ENCODE assay signal across 27 mouse cellular contexts in genomic region chr9:62466053-62466452, GRCm38 (mm10).
DNase-seq lines count a peak whose midpoint lies in the region; ATAC-seq and TF ChIP-seq lines count a peak whose summit lies in the region.
"Had no signal": no experiment of that assay in that cellular context is flagged by ENCODE, and none has a peak within 500 bp of the region (broad histone marks: within the 10 kb centered on the region; RNA-seq: fewer than 3 reads in every experiment).

No protein-coding gene starts in this region.

- H3K27me3 ChIP-seq in heart, adult 2 months (ENCODE audit: control insufficient read depth, insufficient read depth, low read length): no peaks in the 10 kb centered on the region
- H3K27me3 ChIP-seq in lung, postnatal 0 days (replicated peaks; ENCODE audit: insufficient read depth, low read length): no peaks in the 10 kb centered on the region
- H3K27me3 ChIP-seq: embryonic facial prominence, embryonic 13.5 days; heart, embryonic 13.5 days; limb, embryonic 15.5 days; liver, embryonic 15.5 days; midbrain, embryonic 15.5 days; neural tube, embryonic 15.5 days had no signal

- H3K27ac ChIP-seq in heart, adult 2 months: peak overlapping the region; percentile 2
- peak overlapping the region; percentile 82 for H3K27ac ChIP-seq in layer of hippocampus, adult 2 months
- H3K27ac ChIP-seq in brown adipose tissue, adult 24 weeks (replicated peaks; ENCODE audit: low read depth, low read length): peak overlapping the region; percentile 60
- H3K27ac ChIP-seq in lung, postnatal 0 days (ENCODE audit: low read length): no peak overlapping the region
- H3K27ac ChIP-seq: embryonic facial prominence, embryonic 13.5 days; heart, embryonic 13.5 days; limb, embryonic 15.5 days; liver, embryonic 15.5 days; midbrain, embryonic 15.5 days; neural tube, embryonic 15.5 days had no signal

- ATAC-seq in lung, postnatal 0 days: peak; percentile 67
- ATAC-seq: activated CD4-positive, CD25-positive, alpha-beta regulatory T cell, adult 4 months; forebrain, postnatal 0 days; intestine, embryonic 16.5 days; midbrain, embryonic 15.5 days had no signal

- TF ChIP-seq CTCF in heart, adult 2 months (IDR thresholded peaks at IDR 0.05): no peak
- TF ChIP-seq CTCF in layer of hippocampus, adult 2 months (conservative IDR thresholded peaks at IDR 0.05): no peak
- TF ChIP-seq CTCF in lung, postnatal 0 days (IDR thresholded peaks at IDR 0.05): no peak

- TF ChIP-seq EP300 in heart, adult 2 months (IDR thresholded peaks at IDR 0.05; ENCODE audit: insufficient read depth, low read depth, low read length): no peak
- no peak for TF ChIP-seq EP300 in lung, postnatal 0 days (IDR thresholded peaks at IDR 0.05)

- no peak overlapping the region for H3K9ac ChIP-seq in heart, adult 2 months (ENCODE audit: low read depth, low read length)
- H3K9ac ChIP-seq in lung, postnatal 0 days (replicated peaks; ENCODE audit: low read depth): no peak overlapping the region
- H3K9ac ChIP-seq: embryonic facial prominence, embryonic 13.5 days; forebrain, postnatal 0 days; heart, embryonic 13.5 days; limb, embryonic 15.5 days; liver, embryonic 15.5 days; midbrain, embryonic 15.5 days; neural tube, embryonic 15.5 days had no signal

- H3K4me1 ChIP-seq in heart, adult 2 months (ENCODE audit: control insufficient read depth, insufficient read depth, low read length): peaks cover 3% of the 10 kb centered on the region; the same call in 1 of the 2 replicates
- H3K4me1 ChIP-seq in brown adipose tissue, adult 24 weeks (ENCODE audit: control insufficient read depth, insufficient read depth, insufficient read length, low read length): peaks cover 23% of the 10 kb centered on the region
- no peaks in the 10 kb centered on the region for H3K4me1 ChIP-seq in lung, postnatal 0 days (ENCODE audit: insufficient read depth, low read depth, low read length)
- H3K4me1 ChIP-seq: liver, embryonic 15.5 days had no signal

- no peak overlapping the region for H3K4me3 ChIP-seq in heart, adult 2 months
- H3K4me3 ChIP-seq in layer of hippocampus, adult 2 months: no peak overlapping the region
- no peak overlapping the region for H3K4me3 ChIP-seq in brown adipose tissue, adult 24 weeks (ENCODE audit: insufficient read depth, low read depth, low read length)
- H3K4me3 ChIP-seq in lung, postnatal 0 days (ENCODE audit: low read depth, low read length): no peak overlapping the region
- H3K4me3 ChIP-seq: embryonic facial prominence, embryonic 13.5 days; heart, embryonic 13.5 days; limb, embryonic 10.5 days; limb, embryonic 15.5 days; liver, embryonic 15.5 days; midbrain, embryonic 10.5 days; midbrain, embryonic 15.5 days; neural tube, embryonic 15.5 days had no signal

- WGBS in heart, adult 2 months: 58% methylated on average over 8 of the region's 8 CpGs
- 71% methylated on average over 8 of the region's 8 CpGs for WGBS in lung, postnatal 0 days

- H3K79me2 ChIP-seq in heart, adult 2 months (replicated peaks; ENCODE audit: control insufficient read depth, insufficient read depth, low read length): no peaks in the 10 kb centered on the region

- no peaks in the 10 kb centered on the region for H3K9me3 ChIP-seq in lung, postnatal 0 days (ENCODE audit: low read length)
- H3K9me3 ChIP-seq: embryonic facial prominence, embryonic 13.5 days; heart, embryonic 13.5 days; limb, embryonic 10.5 days; limb, embryonic 15.5 days; liver, embryonic 15.5 days; midbrain, embryonic 10.5 days; midbrain, embryonic 15.5 days; neural tube, embryonic 15.5 days had no signal

- DNase-seq in heart, adult 2 months: peak in 1 of 2 experiments; percentile 21
- no peak for DNase-seq in heart, postnatal 10 days
- DNase-seq in layer of hippocampus, adult 2 months (ENCODE audit: low spot score in 2 of 2): no peak
- no peak for DNase-seq in layer of hippocampus, adult 9-11 months
- peak; percentile 16 for DNase-seq in lung, postnatal 0 days (ENCODE audit: low spot score)
- no peak for DNase-seq in adrenal gland, postnatal 10 days
- DNase-seq in Muller cell, postnatal 12 days (ENCODE audit: inconsistent ontology term): no peak
- DNase-seq: adrenal gland, adult 2 months; B cell, adult 2 months; cerebellum, adult 11 months; cerebellum, adult 9-11 months; forebrain, postnatal 0 days; gastrocnemius, postnatal 10 days; layer of hippocampus, postnatal 36 days; retina, postnatal 1 day; right cerebral cortex, postnatal 14 days had no signal

- H3K36me3 ChIP-seq in heart, adult 2 months (ENCODE audit: control insufficient read depth, insufficient read depth, low read length): no peaks in the 10 kb centered on the region
- no peaks in the 10 kb centered on the region for H3K36me3 ChIP-seq in lung, postnatal 0 days (ENCODE audit: insufficient read depth, low read length)
- H3K36me3 ChIP-seq: embryonic facial prominence, embryonic 13.5 days; heart, embryonic 13.5 days; limb, embryonic 10.5 days; limb, embryonic 15.5 days; liver, embryonic 15.5 days; midbrain, embryonic 10.5 days; midbrain, embryonic 15.5 days; neural tube, embryonic 15.5 days had no signal

- TF ChIP-seq POLR2A in heart, adult 2 months (IDR thresholded peaks at IDR 0.05; ENCODE audit: insufficient read depth, low read depth, low read length): no peak

- H3K4me2 ChIP-seq in lung, postnatal 0 days (replicated peaks; ENCODE audit: low read depth, low read length): no peak overlapping the region
- H3K4me2 ChIP-seq: embryonic facial prominence, embryonic 13.5 days; heart, embryonic 13.5 days; limb, embryonic 15.5 days; liver, embryonic 15.5 days; midbrain, embryonic 15.5 days; neural tube, embryonic 15.5 days had no signal

- intact Hi-C loops in heart, adult 2 months (cut with DNase I): no loop called here
- intact Hi-C loops in heart, postnatal 10 days (cut with DNase I): no loop called here
